ENCODE assay signal across 8 mouse cellular contexts in the genomic region with DNA sequence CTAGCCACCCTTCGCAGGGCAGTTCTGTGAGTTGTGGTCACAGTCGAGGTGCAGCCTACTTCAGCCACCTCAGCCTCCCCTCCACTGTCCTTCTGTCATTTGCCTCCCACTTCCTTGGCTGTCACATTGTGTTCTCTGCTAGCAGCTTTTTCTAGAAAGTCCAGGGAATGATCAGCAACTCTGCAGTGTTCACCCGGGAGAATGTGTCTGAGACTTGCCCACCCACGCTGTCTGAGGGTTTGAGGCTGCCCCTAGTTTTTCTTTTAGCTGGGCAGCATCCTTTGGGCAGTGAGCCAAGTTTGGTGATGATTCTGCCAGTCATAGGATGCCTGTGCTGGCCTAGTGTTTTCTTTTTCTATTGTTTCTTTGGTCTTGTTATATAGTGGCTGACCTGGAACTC. TPM values are rescaled to one million over a fixed set of nuclear protein-coding genes. Genes with fewer than 3 reads are reported as not detected.
A peak's percentile ranks its signal among the peaks of the same experiment; 100 is the strongest.
DNase-seq lines count a peak whose midpoint lies in the region; ATAC-seq lines count a peak whose summit lies in the region.

No protein-coding gene starts in this region.

- H3K27ac ChIP-seq in lung, embryonic 15.5 days = no peak overlapping the region
- H3K27ac ChIP-seq in hindbrain, embryonic 10.5 days = 0 out of 2 replicates have a peak overlapping the region, but pooled peaks have one; percentile 97
- H3K27ac ChIP-seq in macrophage = 0 out of 2 replicates have a peak overlapping the region, but pooled peaks have one; percentile 55

- peak overlapping the region; percentile 96; the same call in 1 of the 2 replicates for H3K9ac ChIP-seq in lung, embryonic 15.5 days

- H3K4me2 ChIP-seq in lung, embryonic 15.5 days = peak overlapping the region; percentile 59

- no peaks in the 10 kb centered on the region for H3K36me3 ChIP-seq in lung, embryonic 15.5 days
- no peaks in the 10 kb centered on the region for H3K36me3 ChIP-seq in hindbrain, embryonic 10.5 days
- H3K36me3 ChIP-seq in macrophage (ENCODE audit: inconsistent target) = no peaks in the 10 kb centered on the region

- peak; percentile 36 for DNase-seq in adrenal gland, postnatal 14 days
- DNase-seq in adrenal gland, postnatal 10 days = no peak
- no peak for DNase-seq in lung, adult 18-20 months
- no peak for DNase-seq in hindbrain, embryonic 10.5 days (ENCODE audit: low spot score)
- DNase-seq in adrenal gland, postnatal 25 days = no peak

- ATAC-seq in lung, embryonic 15.5 days (ENCODE audit: borderline replicate concordance, extremely low read depth, low FRiP score, low TSS enrichment) = no peak
- ATAC-seq in erythroid progenitor cell, adult 5-6 weeks (replicated peaks; ENCODE audit: low FRiP score, poor library complexity, severe bottlenecking) = no peak

- H3K4me3 ChIP-seq in lung, embryonic 15.5 days = peak overlapping the region; percentile 89; the same call in 1 of the 2 replicates
- peak overlapping the region; percentile 91 for H3K4me3 ChIP-seq in hindbrain, embryonic 10.5 days
- H3K4me3 ChIP-seq in macrophage (ENCODE audit: inconsistent target) = no peak overlapping the region

- WGBS in lung, embryonic 15.5 days = 44% methylated on average over 4 of the region's 4 CpGs
- 76% methylated on average over 4 of the region's 4 CpGs for WGBS in hindbrain, embryonic 10.5 days
- 68% methylated on average over 4 of the region's 4 CpGs for WGBS in macrophage (ENCODE audit: missing documents)

- H3K9me3 ChIP-seq in lung, embryonic 15.5 days = no peaks in the 10 kb centered on the region
- no peaks in the 10 kb centered on the region for H3K9me3 ChIP-seq in hindbrain, embryonic 10.5 days

- peaks cover 34% of the 10 kb centered on the region for H3K4me1 ChIP-seq in lung, embryonic 15.5 days
- H3K4me1 ChIP-seq in hindbrain, embryonic 10.5 days (replicated peaks) = peaks cover 66% of the 10 kb centered on the region

- peaks cover 65% of the 10 kb centered on the region for H3K79me2 ChIP-seq in macrophage (ENCODE audit: inconsistent target)

- H3K27me3 ChIP-seq in lung, embryonic 15.5 days = no peaks in the 10 kb centered on the region
- H3K27me3 ChIP-seq in hindbrain, embryonic 10.5 days (ENCODE audit: insufficient read depth, poor library complexity, severe bottlenecking) = no peaks in the 10 kb centered on the region

RNA-seq across cellular contexts. Expression of a gene that starts 2.0 kb away (rescaled TPM):
- total RNA-seq in adrenal gland, postnatal 14 days (2021) = 82.3 and 90.7 TPM in 2 replicates
- 10 to 100 TPM; 64.5 to 80.9 TPM for total RNA-seq in adrenal gland, postnatal 10 days (2021)
- 15.5 and 18.3 TPM in 2 replicates for polyA plus RNA-seq in lung, embryonic 15.5 days (2015; fragmentation: Nextera tagmentation; extraction: Ambion mirVana)
- 20.3 and 22.8 TPM in 2 replicates for polyA plus RNA-seq in hindbrain, embryonic 10.5 days (2016; fragmentation: Nextera tagmentation; extraction: Ambion mirVana)
- 100 to 1,000 TPM; 133 to 984 (median 197) TPM for total RNA-seq in macrophage (2018; cell fraction: chromatin; rRNA removed)
- 10 to 100 TPM; 15.7 to 74.8 (median 21.9) TPM for total RNA-seq in macrophage (2018; cell fraction: cytosol; rRNA removed)
- 100 to 1,000 TPM in 14 of 26 experiments, 10 to 100 TPM in 12; 57.3 to 320 (median 104) TPM for total RNA-seq in macrophage (2018; cell fraction: nucleus; rRNA removed)
- 14.1 to 16.7 TPM (median 15.1 TPM) in 3 replicates for polyA plus RNA-seq in macrophage (2018)
- total RNA-seq in erythroid progenitor cell, adult 5-6 weeks (2015; ENCODE audit: low replicate concordance) = 69.6 and 105 TPM in 2 replicates
- 51.7 and 61.7 TPM in 2 replicates for total RNA-seq in erythroid progenitor cell, adult 5-6 weeks (2017; ENCODE audit: low replicate concordance)
- total RNA-seq in adrenal gland, postnatal 25 days (2021) = 97.3 and 102 TPM in 2 replicates

RNA-seq across cellular contexts. Expression of a gene that starts 14.9 kb away (rescaled TPM):
- 80.3 and 85.6 TPM in 2 replicates for total RNA-seq in adrenal gland, postnatal 14 days (2021)
- total RNA-seq in adrenal gland, postnatal 10 days (2021) = 10 to 100 TPM; 64.7 to 82.6 TPM
- 68.2 and 72.4 TPM in 2 replicates for polyA plus RNA-seq in lung, embryonic 15.5 days (2015; fragmentation: Nextera tagmentation; extraction: Ambion mirVana)
- polyA plus RNA-seq in hindbrain, embryonic 10.5 days (2016; fragmentation: Nextera tagmentation; extraction: Ambion mirVana) = 59.9 and 65.8 TPM in 2 replicates
- total RNA-seq in macrophage (2018; cell fraction: chromatin; rRNA removed) = 100 to 1,000 TPM; 215 to 616 (median 362) TPM
- total RNA-seq in macrophage (2018; cell fraction: cytosol; rRNA removed) = 100 to 1,000 TPM in 12 of 26 experiments, 10 to 100 TPM in 14; 69.8 to 127 (median 94.9) TPM
- 100 to 1,000 TPM; 117 to 321 (median 197) TPM for total RNA-seq in macrophage (2018; cell fraction: nucleus; rRNA removed)
- polyA plus RNA-seq in macrophage (2018) = 92.5 to 126 TPM (median 111 TPM) in 3 replicates
- 42.8 and 69.6 TPM in 2 replicates for total RNA-seq in erythroid progenitor cell, adult 5-6 weeks (2015; ENCODE audit: low replicate concordance)
- total RNA-seq in erythroid progenitor cell, adult 5-6 weeks (2017; ENCODE audit: low replicate concordance) = 66.0 and 111 TPM in 2 replicates
- 94.4 and 102 TPM in 2 replicates for total RNA-seq in adrenal gland, postnatal 25 days (2021)

RNA-seq across cellular contexts. Expression of a gene that starts 41.0 kb away (rescaled TPM):
- 47.6 and 52.2 TPM in 2 replicates for total RNA-seq in adrenal gland, postnatal 14 days (2021)
- total RNA-seq in adrenal gland, postnatal 10 days (2021) = 10 to 100 TPM; 45.2 to 50.5 TPM
- polyA plus RNA-seq in lung, embryonic 15.5 days (2015; fragmentation: Nextera tagmentation; extraction: Ambion mirVana) = 60.1 and 64.7 TPM in 2 replicates
- polyA plus RNA-seq in hindbrain, embryonic 10.5 days (2016; fragmentation: Nextera tagmentation; extraction: Ambion mirVana) = 109 and 119 TPM in 2 replicates
- 10 to 100 TPM; 16.2 to 58.3 (median 28.0) TPM for total RNA-seq in macrophage (2018; cell fraction: chromatin; rRNA removed)
- 10 to 100 TPM; 31.9 to 49.2 (median 40.5) TPM for total RNA-seq in macrophage (2018; cell fraction: cytosol; rRNA removed)
- total RNA-seq in macrophage (2018; cell fraction: nucleus; rRNA removed) = 10 to 100 TPM; 19.9 to 37.9 (median 26.5) TPM
- polyA plus RNA-seq in macrophage (2018) = 30.3 to 61.7 TPM (median 44.0 TPM) in 3 replicates
- total RNA-seq in erythroid progenitor cell, adult 5-6 weeks (2015; ENCODE audit: low replicate concordance) = 34.2 and 48.6 TPM in 2 replicates
- 16.8 and 18.1 TPM in 2 replicates for total RNA-seq in erythroid progenitor cell, adult 5-6 weeks (2017; ENCODE audit: low replicate concordance)
- 56.7 and 60.1 TPM in 2 replicates for total RNA-seq in adrenal gland, postnatal 25 days (2021)

RNA-seq across cellular contexts. Expression of a gene that starts 41.5 kb away (rescaled TPM):
- 59.5 and 71.1 TPM in 2 replicates for total RNA-seq in adrenal gland, postnatal 14 days (2021)
- 10 to 100 TPM; 50.0 to 63.2 TPM for total RNA-seq in adrenal gland, postnatal 10 days (2021)
- polyA plus RNA-seq in lung, embryonic 15.5 days (2015; fragmentation: Nextera tagmentation; extraction: Ambion mirVana) = 116 and 118 TPM in 2 replicates
- polyA plus RNA-seq in hindbrain, embryonic 10.5 days (2016; fragmentation: Nextera tagmentation; extraction: Ambion mirVana) = 189 and 192 TPM in 2 replicates
- total RNA-seq in macrophage (2018; cell fraction: chromatin; rRNA removed) = 100 to 1,000 TPM in 19 of 26 experiments, 10 to 100 TPM in 7; 70.0 to 287 (median 127) TPM
- total RNA-seq in macrophage (2018; cell fraction: cytosol; rRNA removed) = 10 to 100 TPM; 43.9 to 86.7 (median 64.5) TPM
- total RNA-seq in macrophage (2018; cell fraction: nucleus; rRNA removed) = 100 to 1,000 TPM in 18 of 26 experiments, 10 to 100 TPM in 8; 82.6 to 189 (median 108) TPM
- 24.5 to 68.8 TPM (median 64.2 TPM) in 3 replicates for polyA plus RNA-seq in macrophage (2018)
- total RNA-seq in erythroid progenitor cell, adult 5-6 weeks (2015; ENCODE audit: low replicate concordance) = 71.0 and 81.7 TPM in 2 replicates
- 18.9 and 38.1 TPM in 2 replicates for total RNA-seq in erythroid progenitor cell, adult 5-6 weeks (2017; ENCODE audit: low replicate concordance)
- total RNA-seq in adrenal gland, postnatal 25 days (2021) = 114 and 132 TPM in 2 replicates

RNA-seq across cellular contexts. Expression of a gene that starts 48.1 kb away (rescaled TPM):
- 0.74 and 0.94 TPM in 2 replicates for total RNA-seq in adrenal gland, postnatal 14 days (2021)
- total RNA-seq in adrenal gland, postnatal 10 days (2021) = under 1 TPM; 0.57 to 0.79 TPM
- polyA plus RNA-seq in lung, embryonic 15.5 days (2015; fragmentation: Nextera tagmentation; extraction: Ambion mirVana) = 0.09 and 0.13 TPM in 2 replicates
- polyA plus RNA-seq in hindbrain, embryonic 10.5 days (2016; fragmentation: Nextera tagmentation; extraction: Ambion mirVana) = 0.12 and 0.16 TPM in 2 replicates
- 1 to 10 TPM in 14 of 26 experiments, under 1 TPM in 11, not detected in 1; 0.54 to 2.5 (median 1.2) TPM for total RNA-seq in macrophage (2018; cell fraction: chromatin; rRNA removed)
- under 1 TPM in 7 of 26 experiments, not detected in 19; 0.05 to 0.15 (median 0.10) TPM for total RNA-seq in macrophage (2018; cell fraction: cytosol; rRNA removed)
- total RNA-seq in macrophage (2018; cell fraction: nucleus; rRNA removed) = 1 to 10 TPM in 5 of 26 experiments, under 1 TPM in 19, not detected in 2; 0.35 to 1.8 (median 0.64) TPM
- 0.15 TPM in 1 of 3 replicates, not detected in the others for polyA plus RNA-seq in macrophage (2018)
- total RNA-seq in erythroid progenitor cell, adult 5-6 weeks (2015; ENCODE audit: low replicate concordance) = not detected in 2 replicates
- total RNA-seq in erythroid progenitor cell, adult 5-6 weeks (2017; ENCODE audit: low replicate concordance) = not detected in 2 replicates
- 0.79 and 0.90 TPM in 2 replicates for total RNA-seq in adrenal gland, postnatal 25 days (2021)
